ENCODE assay signal across 23 mouse cellular contexts in genomic region chr1:104793488-104793887, GRCm38 (mm10). TPM values are rescaled to one million over a fixed set of nuclear protein-coding genes. Genes with fewer than 3 reads are reported as not detected.
DNase-seq lines count a peak whose midpoint lies in the region; ATAC-seq lines count a peak whose summit lies in the region.
"Had no signal": no experiment of that assay in that cellular context is flagged by ENCODE, and none has a peak within 500 bp of the region (broad histone marks: within the 10 kb centered on the region; RNA-seq: fewer than 3 reads in every experiment).

No protein-coding gene starts in this region.

- DNase-seq in forebrain, embryonic 14.5 days (ENCODE audit: low spot score) = no peak
- DNase-seq in midbrain, embryonic 14.5 days = peak; percentile 51
- no peak for DNase-seq in midbrain, embryonic 11.5 days (ENCODE audit: low spot score, missing footprints)
- no peak for DNase-seq in adrenal gland, postnatal 14 days
- DNase-seq: adrenal gland, adult 2 months; adrenal gland, postnatal 10 days; adrenal gland, postnatal 36 days; cerebellum, adult 11 months; cerebellum, adult 18-20 months; cerebellum, adult 8-10 months; cerebellum, adult 9-11 months; cerebellum, postnatal 14 days; cerebellum, postnatal 36 days; embryo, embryonic 11 days had no signal

- 0 out of 2 replicates have a peak, but pooled peaks cover 2% of the 10 kb centered on the region for H3K4me1 ChIP-seq in forebrain, embryonic 16.5 days (replicated peaks; ENCODE audit: control insufficient read depth, insufficient read depth, low read length)
- peaks cover 7% of the 10 kb centered on the region; the same call in 1 of the 2 replicates for H3K4me1 ChIP-seq in forebrain, embryonic 14.5 days (ENCODE audit: control insufficient read depth, insufficient read depth, low read length)
- peaks cover 9% of the 10 kb centered on the region; the same call in 1 of the 2 replicates for H3K4me1 ChIP-seq in midbrain, embryonic 14.5 days (ENCODE audit: control insufficient read depth, insufficient read depth, low read length)
- H3K4me1 ChIP-seq in midbrain, embryonic 11.5 days (ENCODE audit: control insufficient read depth, insufficient read depth, low read length) = no peaks in the 10 kb centered on the region
- H3K4me1 ChIP-seq: embryonic facial prominence, embryonic 13.5 days; embryonic facial prominence, embryonic 15.5 days had no signal

- H3K4me2 ChIP-seq in forebrain, embryonic 16.5 days (ENCODE audit: low read length) = no peak overlapping the region
- no peak overlapping the region for H3K4me2 ChIP-seq in forebrain, embryonic 14.5 days (ENCODE audit: low read length)
- no peak overlapping the region for H3K4me2 ChIP-seq in midbrain, embryonic 14.5 days (ENCODE audit: low read length)
- H3K4me2 ChIP-seq in midbrain, embryonic 11.5 days = no peak overlapping the region
- H3K4me2 ChIP-seq: embryonic facial prominence, embryonic 13.5 days; embryonic facial prominence, embryonic 15.5 days; forebrain, embryonic 12.5 days had no signal

- H3K9me3 ChIP-seq in forebrain, embryonic 16.5 days (ENCODE audit: control insufficient read depth, low read length) = no peaks in the 10 kb centered on the region
- no peaks in the 10 kb centered on the region for H3K9me3 ChIP-seq in forebrain, embryonic 14.5 days (replicated peaks; ENCODE audit: control insufficient read depth, low read length)
- H3K9me3 ChIP-seq in midbrain, embryonic 14.5 days (ENCODE audit: control insufficient read depth, low read length) = no peaks in the 10 kb centered on the region
- H3K9me3 ChIP-seq in midbrain, embryonic 11.5 days (ENCODE audit: control insufficient read depth, low read length) = no peaks in the 10 kb centered on the region
- H3K9me3 ChIP-seq: embryonic facial prominence, embryonic 13.5 days; embryonic facial prominence, embryonic 15.5 days; forebrain, embryonic 10.5 days; forebrain, embryonic 12.5 days had no signal

- H3K27ac ChIP-seq in forebrain, embryonic 16.5 days (ENCODE audit: low read length) = no peak overlapping the region
- H3K27ac ChIP-seq in forebrain, embryonic 14.5 days (ENCODE audit: low read depth, low read length) = no peak overlapping the region
- H3K27ac ChIP-seq in midbrain, embryonic 14.5 days (replicated peaks; ENCODE audit: low read depth, low read length) = no peak overlapping the region
- no peak overlapping the region for H3K27ac ChIP-seq in midbrain, embryonic 11.5 days (ENCODE audit: low read depth, low read length)
- H3K27ac ChIP-seq: embryonic facial prominence, embryonic 13.5 days; embryonic facial prominence, embryonic 15.5 days; forebrain, embryonic 10.5 days; forebrain, embryonic 12.5 days had no signal

- no peaks in the 10 kb centered on the region for H3K27me3 ChIP-seq in forebrain, embryonic 16.5 days (replicated peaks; ENCODE audit: control insufficient read depth, insufficient read depth, low read length)
- no peaks in the 10 kb centered on the region for H3K27me3 ChIP-seq in forebrain, embryonic 14.5 days (replicated peaks; ENCODE audit: control insufficient read depth, insufficient read depth, low read length)
- no peaks in the 10 kb centered on the region for H3K27me3 ChIP-seq in midbrain, embryonic 14.5 days (ENCODE audit: control insufficient read depth, insufficient read depth, low read length)
- no peaks in the 10 kb centered on the region for H3K27me3 ChIP-seq in midbrain, embryonic 11.5 days (ENCODE audit: control insufficient read depth, insufficient read depth, low read length)
- H3K27me3 ChIP-seq: embryonic facial prominence, embryonic 13.5 days; embryonic facial prominence, embryonic 15.5 days; forebrain, embryonic 12.5 days had no signal

- peak; percentile 62 for ATAC-seq in forebrain, embryonic 16.5 days
- ATAC-seq in forebrain, embryonic 14.5 days = no peak
- ATAC-seq in midbrain, embryonic 14.5 days (ENCODE audit: low FRiP score, low TSS enrichment) = peak; percentile 54; the same call in 1 of the 2 replicates
- no peak for ATAC-seq in midbrain, embryonic 11.5 days (ENCODE audit: low FRiP score)

- no peak overlapping the region for H3K4me3 ChIP-seq in forebrain, embryonic 16.5 days (replicated peaks; ENCODE audit: low read length)
- no peak overlapping the region for H3K4me3 ChIP-seq in forebrain, embryonic 14.5 days (ENCODE audit: low read depth, low read length)
- H3K4me3 ChIP-seq in midbrain, embryonic 14.5 days (replicated peaks; ENCODE audit: low read depth, low read length) = no peak overlapping the region
- H3K4me3 ChIP-seq in midbrain, embryonic 11.5 days (ENCODE audit: low read depth, low read length) = no peak overlapping the region
- H3K4me3 ChIP-seq: embryonic facial prominence, embryonic 13.5 days; embryonic facial prominence, embryonic 15.5 days; erythroblast, embryonic 14.5 days; forebrain, embryonic 10.5 days; forebrain, embryonic 12.5 days had no signal

- WGBS in forebrain, embryonic 16.5 days = 35% methylated on average over 3 of the region's 3 CpGs
- WGBS in forebrain, embryonic 14.5 days = 47% methylated on average over 3 of the region's 3 CpGs
- 27% methylated on average over 3 of the region's 3 CpGs for WGBS in midbrain, embryonic 14.5 days
- whole genome bisulfite sequencing in midbrain, embryonic 11.5 days = 69% methylated on average over 3 of the region's 3 CpGs

- no peaks in the 10 kb centered on the region for H3K36me3 ChIP-seq in forebrain, embryonic 16.5 days (ENCODE audit: control insufficient read depth, insufficient read depth)
- no peaks in the 10 kb centered on the region for H3K36me3 ChIP-seq in forebrain, embryonic 14.5 days (ENCODE audit: control insufficient read depth, insufficient read depth, low read length)
- no peaks in the 10 kb centered on the region for H3K36me3 ChIP-seq in midbrain, embryonic 14.5 days (ENCODE audit: control insufficient read depth, insufficient read depth, low read length)
- H3K36me3 ChIP-seq in midbrain, embryonic 11.5 days (ENCODE audit: control insufficient read depth, insufficient read depth, low read length) = no peaks in the 10 kb centered on the region
- H3K36me3 ChIP-seq: embryonic facial prominence, embryonic 13.5 days; embryonic facial prominence, embryonic 15.5 days; forebrain, embryonic 10.5 days; forebrain, embryonic 12.5 days had no signal

- H3K9ac ChIP-seq in forebrain, embryonic 16.5 days (replicated peaks; ENCODE audit: low read depth, low read length) = no peak overlapping the region
- no peak overlapping the region for H3K9ac ChIP-seq in forebrain, embryonic 14.5 days (ENCODE audit: low read length)
- no peak overlapping the region for H3K9ac ChIP-seq in midbrain, embryonic 14.5 days (replicated peaks; ENCODE audit: low read length)
- no peak overlapping the region for H3K9ac ChIP-seq in midbrain, embryonic 11.5 days (ENCODE audit: low read length)
- H3K9ac ChIP-seq: embryonic facial prominence, embryonic 13.5 days; embryonic facial prominence, embryonic 15.5 days; forebrain, embryonic 12.5 days had no signal

RNA-seq across cellular contexts. Expression of gene Cdh20, which starts 25.2 kb away (rescaled TPM):
- 1.2 and 1.8 TPM in 2 replicates for polyA plus RNA-seq in forebrain, embryonic 16.5 days (2015; fragmentation: Nextera tagmentation; extraction: Ambion mirVana)
- 0.36 and 0.47 TPM in 2 replicates for polyA plus RNA-seq in forebrain, embryonic 14.5 days (2014; fragmentation: Nextera tagmentation; extraction: Ambion mirVana)
- polyA plus RNA-seq in midbrain, embryonic 14.5 days (2014; fragmentation: Nextera tagmentation; extraction: Ambion mirVana) = 1.4 and 1.8 TPM in 2 replicates
- polyA plus RNA-seq in midbrain, embryonic 11.5 days (2014; fragmentation: Nextera tagmentation; extraction: Ambion mirVana) = 0.72 and 0.73 TPM in 2 replicates
- 0.15 and 0.34 TPM in 2 replicates for total RNA-seq in adrenal gland, postnatal 14 days (2021)
- total RNA-seq: common myeloid progenitor, adult 5-6 weeks; MEL had no signal
- polyA plus RNA-seq: C2C12; erythroblast, embryonic 14.5 days had no signal

Comparison
In these comparisons a context has a peak if more than half of its experiments do, and no peak if none do; other contexts are left out.
1. ATAC-seq: peak in forebrain, embryonic 16.5 days (single experiment) and midbrain, embryonic 14.5 days (single experiment); none in forebrain, embryonic 14.5 days (single experiment) and midbrain, embryonic 11.5 days (single experiment).